Mouse (Mus musculus) liver, postnatal 0 days (tissue): ENCODE results near the gene Rnf224. TPM values are rescaled to one million over a fixed set of nuclear protein-coding genes. Genes with fewer than 3 reads are reported as not detected.

ENCODE experiments used
- ATAC-seq: fragments of 200-750 bp; cut with Nextera tagmentation; 2 replicates; pipeline ENCODE4 v1.8.0; 2017; ENCODE audit warnings: mild to moderate bottlenecking, moderate library complexity
- DNase-seq: peaks from one replicate; pipeline ENCODE4 v3.0.0-alpha.2; 2016
- H3K27ac ChIP-seq: fragments of 300-500 bp; sonication (generic); 2 replicates; pipeline ENCODE4 v1.5.1; 2014; ENCODE audit warnings: antibody characterized with exemption, moderate library complexity, mild to moderate bottlenecking, low read depth
- H3K27me3 ChIP-seq: fragments of 300-500 bp; sonication (generic); 2 replicates; pipeline ENCODE4 v1.6.1; 2014; ENCODE audit warnings: low read length, control low read depth, mixed read lengths; ENCODE audit not compliant: insufficient read depth
- H3K36me3 ChIP-seq: fragments of 300-500 bp; sonication (generic); replicated peaks from 2 replicates; pipeline ENCODE4 v1.6.1; 2014; ENCODE audit warnings: mild to moderate bottlenecking, control low read depth, low read length, moderate library complexity, mixed read lengths; ENCODE audit not compliant: insufficient read depth
- H3K4me1 ChIP-seq: fragments of 300-500 bp; sonication (generic); 2 replicates; pipeline ENCODE4 v1.6.1; 2014; ENCODE audit warnings: antibody characterized with exemption, mild to moderate bottlenecking, control low read depth; ENCODE audit not compliant: insufficient read depth
- H3K4me2 ChIP-seq: fragments of 300-500 bp; sonication (generic); 2 replicates; pipeline ENCODE4 v1.6.1; 2014; ENCODE audit warnings: low read depth, mild to moderate bottlenecking, low read length, moderate library complexity, mixed read lengths
- H3K4me3 ChIP-seq: fragments of 300-500 bp; sonication (generic); 2 replicates; pipeline ENCODE4 v1.5.1; 2014; ENCODE audit warnings: low read depth, low read length
- H3K9ac ChIP-seq: fragments of 300-500 bp; sonication (generic); replicated peaks from 2 replicates; pipeline ENCODE4 v1.6.1; 2014; ENCODE audit warnings: mild to moderate bottlenecking, moderate library complexity
- H3K9me3 ChIP-seq: fragments of 300-500 bp; sonication (generic); 2 replicates; pipeline ENCODE4 v1.6.1; 2016; ENCODE audit warnings: mild to moderate bottlenecking, control low read depth, low read length, mixed read lengths
- CTCF ChIP-seq: sonication (generic); IDR thresholded peaks from 2 replicates; pipeline ENCODE4 v1.5.1; 2016; ENCODE audit warnings: antibody characterized with exemption, low read depth
- EP300 ChIP-seq: IDR thresholded peaks from 2 replicates; pipeline ENCODE4 v1.6.1; 2016; ENCODE audit warnings: antibody characterized with exemption, low read depth, mild to moderate bottlenecking
- WGBS: fragments of 180-500 bp; shearing (Covaris S2); extraction: QIAGEN DNeasy Blood & Tissue Kit; methylation state at CpG from one replicate; pipeline ENCODE4 v1.1.7; 2014; ENCODE audit not compliant: insufficient replicate concordance; 5-methylcytosine and 5-hydroxymethylcytosine counted together
- polyA plus RNA-seq: library from polyadenylated mRNA; unstranded; fragments of >200 nt; fragmentation: Nextera tagmentation; extraction: Ambion mirVana; gene quantifications from 2 replicates; pipeline ENCODE4 v1.2.1, GENCODE M21; 2015

Rnf224 gene
- polyA plus RNA-seq: not detected in 2 replicates

DNA sequence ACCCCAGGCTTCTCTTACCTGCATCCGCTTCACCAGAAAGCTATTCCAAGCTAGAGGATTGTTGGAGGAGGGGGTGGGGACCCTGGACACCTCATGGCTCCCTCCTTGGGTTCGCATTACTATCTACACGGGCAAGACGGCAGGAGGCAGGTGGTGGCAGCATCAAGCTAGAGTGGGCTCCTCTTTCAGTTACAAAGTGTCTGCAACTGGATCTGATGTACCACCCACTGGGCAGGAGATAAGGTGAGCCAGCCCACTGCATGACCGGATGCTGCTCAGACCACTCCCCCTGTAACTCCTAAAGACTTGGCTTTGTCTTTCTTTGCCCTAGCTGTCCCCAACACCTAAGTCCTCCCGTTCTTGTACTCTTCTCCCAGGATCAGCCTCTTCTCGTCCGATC is at the start of gene Rnf224:
TSS of gene Rnf224 (minus strand) at position 174 of the 400 bp plus-strand sequence.
- DNase-seq (no peak), ATAC-seq (no peak)
- peaks cover 14% of the 10 kb centered on the region for H3K4me1 ChIP-seq
- H3K4me2 ChIP-seq: no peak within 1 kb of the TSS
- no peak within 1 kb of the TSS for H3K9ac ChIP-seq
- H3K27me3 ChIP-seq: peaks cover 8% of the 10 kb centered on the region
- WGBS: 39% methylated on average over 8 of the region's 8 CpGs
- TF ChIP-seq EP300 (no peak), CTCF (no peak)
- H3K36me3 ChIP-seq: no peaks in the 10 kb centered on the region
- no peak within 1 kb of the TSS for H3K27ac ChIP-seq
- H3K4me3 ChIP-seq: no peak within 1 kb of the TSS
- no peaks in the 10 kb centered on the region for H3K9me3 ChIP-seq

DNA sequence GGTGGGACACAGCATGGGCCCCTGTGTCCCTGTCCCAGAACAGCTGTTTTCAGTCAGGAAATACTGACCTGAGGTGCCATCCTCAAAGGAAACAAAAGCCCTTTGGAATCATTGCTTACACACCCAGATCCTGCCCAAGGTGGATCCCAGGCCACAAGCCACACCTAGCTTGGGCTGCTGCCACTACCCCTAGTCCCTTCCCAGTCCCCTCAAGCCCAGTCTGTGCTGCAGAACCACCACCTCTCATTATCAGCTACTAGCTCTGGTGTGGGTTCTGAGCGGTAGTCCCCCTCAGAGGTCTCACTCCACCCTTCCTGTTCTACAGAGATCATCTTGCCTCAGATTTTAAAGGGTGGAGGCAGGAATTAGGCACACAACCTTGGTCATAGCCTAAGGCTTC is 49.7 kb upstream of the Rnf224 start:
- TF ChIP-seq EP300 (no peak), CTCF (no peak)
- ATAC-seq (peak; percentile 64), DNase-seq (no peak)
- Histone ChIP-seq H3K9ac (no peak overlapping the region), H3K36me3 (peaks cover 21% of the 10 kb centered on the region), H3K9me3 (no peaks in the 10 kb centered on the region), H3K27ac (0 out of 2 replicates have a peak overlapping the region, but pooled peaks have one; percentile 5), H3K4me1 (peaks cover 4% of the 10 kb centered on the region; the same call in 1 of the 2 replicates), H3K27me3 (peaks cover 32% of the 10 kb centered on the region), H3K4me3 (no peak overlapping the region), H3K4me2 (no peak overlapping the region)
- 42% methylated on average over 1 of the region's 1 CpGs for WGBS

DNA sequence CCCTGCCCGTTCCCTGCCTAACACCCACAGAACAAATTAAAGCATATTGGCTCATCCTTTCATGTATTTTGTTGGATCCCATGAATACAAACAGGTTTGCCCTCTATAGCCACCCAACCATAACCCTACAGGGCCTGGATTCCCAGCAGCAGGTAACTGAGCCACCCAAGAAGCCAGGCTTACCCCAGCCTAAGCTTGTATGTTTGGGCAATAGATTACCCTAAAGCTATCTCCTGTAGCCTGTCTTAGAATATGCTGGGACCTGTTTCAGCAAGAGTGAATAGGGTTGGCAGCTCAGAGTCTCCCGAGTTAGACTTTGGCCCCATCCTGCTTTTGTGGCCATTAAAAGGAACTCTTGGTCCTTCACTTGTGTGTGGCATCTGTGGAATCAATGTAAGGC is 49.0 kb upstream of the Rnf224 start:
- H3K27ac ChIP-seq: no peak overlapping the region
- H3K36me3 ChIP-seq: peaks cover 28% of the 10 kb centered on the region
- H3K4me1 ChIP-seq: peaks cover 4% of the 10 kb centered on the region; the same call in 1 of the 2 replicates
- H3K4me2 ChIP-seq: no peak overlapping the region
- 81% methylated on average over 2 of the region's 2 CpGs for WGBS
- no peak for TF ChIP-seq CTCF
- TF ChIP-seq EP300: no peak
- H3K9me3 ChIP-seq: no peaks in the 10 kb centered on the region
- DNase-seq (no peak), ATAC-seq (no peak)
- no peak overlapping the region for H3K4me3 ChIP-seq
- peaks cover 25% of the 10 kb centered on the region for H3K27me3 ChIP-seq
- H3K9ac ChIP-seq: no peak overlapping the region

DNA sequence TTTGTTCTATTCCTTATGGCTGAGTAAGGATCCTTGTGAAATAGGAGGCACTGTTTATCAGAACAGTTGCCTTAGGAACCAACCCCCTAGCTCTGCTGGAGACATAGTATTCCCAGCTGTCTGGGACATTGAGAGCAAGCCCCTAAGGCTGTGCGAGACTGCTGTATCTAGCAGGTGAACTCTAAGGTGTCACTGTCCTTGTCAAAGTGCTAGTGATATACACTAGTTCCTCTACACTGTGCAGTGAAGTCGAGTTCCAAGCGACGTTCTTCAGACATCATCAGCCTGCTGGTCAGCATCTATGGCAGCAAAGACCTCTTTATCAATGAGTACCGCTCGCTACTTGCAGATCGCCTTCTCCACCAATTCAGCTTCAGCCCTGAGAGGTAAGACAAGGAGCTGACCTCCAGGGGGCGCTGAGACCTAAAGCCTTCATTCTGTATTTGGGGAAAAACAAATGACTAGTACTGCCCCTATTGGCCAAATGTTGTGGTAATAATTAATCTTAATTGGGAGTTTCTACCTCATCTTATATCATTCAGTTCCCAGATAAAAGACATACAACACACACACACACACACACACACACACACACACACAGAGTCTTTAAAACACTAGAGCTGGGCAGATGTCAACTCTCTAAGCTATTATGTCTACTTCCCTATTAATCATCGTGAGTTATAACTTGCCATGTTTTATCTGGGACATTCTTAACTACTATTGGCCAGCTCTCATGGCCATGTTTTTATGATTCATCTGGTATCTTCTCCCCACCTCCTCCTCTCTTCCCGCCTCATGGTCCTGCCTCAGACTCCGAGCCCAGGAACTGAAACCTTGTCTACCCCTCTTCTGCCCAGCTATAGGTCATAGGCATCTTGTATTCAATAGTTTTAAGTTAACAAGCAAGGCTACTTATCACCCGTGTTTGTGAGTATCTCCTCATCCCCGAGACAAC is 42.6 kb upstream of the Rnf224 start:
- Histone ChIP-seq H3K4me3 (no peak overlapping the region), H3K4me2 (no peak overlapping the region), H3K9me3 (no peaks in the 10 kb centered on the region), H3K27me3 (no peaks in the 10 kb centered on the region), H3K4me1 (no peaks in the 10 kb centered on the region), H3K9ac (no peak overlapping the region), H3K36me3 (peaks cover 63% of the 10 kb centered on the region), H3K27ac (no peak overlapping the region)
- WGBS: 61% methylated on average over 13 of the region's 13 CpGs
- peak; percentile 92 for TF ChIP-seq CTCF
- no peak for TF ChIP-seq EP300
- DNase-seq (peak; percentile 90), ATAC-seq (peak; percentile 75)

DNA sequence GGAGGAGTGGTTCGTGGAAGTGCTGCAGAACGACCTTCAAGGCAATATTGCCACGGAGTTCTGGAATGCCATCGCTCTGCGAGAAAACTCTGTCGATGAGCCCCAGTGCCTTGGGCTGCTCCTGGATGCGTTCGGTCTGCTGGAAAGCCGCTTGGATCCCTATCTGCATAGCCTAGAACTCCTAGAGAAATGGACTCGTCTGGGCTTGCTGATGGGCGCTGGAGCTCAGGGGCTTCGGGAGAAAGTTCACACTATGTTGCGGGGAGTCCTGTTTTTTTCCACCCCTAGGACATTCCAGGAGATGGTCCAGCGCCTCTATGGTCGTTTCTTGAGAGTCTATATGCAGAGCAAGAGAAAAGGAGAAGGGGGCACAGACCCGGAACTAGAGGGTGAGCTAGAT is 36.4 kb upstream of the Rnf224 start:
- H3K9ac ChIP-seq: peak overlapping the region; percentile 89
- ATAC-seq (no peak), DNase-seq (no peak)
- no peaks in the 10 kb centered on the region for H3K27me3 ChIP-seq
- no peaks in the 10 kb centered on the region for H3K9me3 ChIP-seq
- H3K4me1 ChIP-seq: peaks cover 22% of the 10 kb centered on the region
- WGBS: 32% methylated on average over 16 of the region's 16 CpGs
- H3K27ac ChIP-seq: peak overlapping the region; percentile 52; the same call in 1 of the 2 replicates
- TF ChIP-seq EP300: no peak
- TF ChIP-seq CTCF: no peak
- peaks cover 50% of the 10 kb centered on the region for H3K36me3 ChIP-seq
- peak overlapping the region; percentile 94 for H3K4me2 ChIP-seq
- peak overlapping the region; percentile 87 for H3K4me3 ChIP-seq

DNA sequence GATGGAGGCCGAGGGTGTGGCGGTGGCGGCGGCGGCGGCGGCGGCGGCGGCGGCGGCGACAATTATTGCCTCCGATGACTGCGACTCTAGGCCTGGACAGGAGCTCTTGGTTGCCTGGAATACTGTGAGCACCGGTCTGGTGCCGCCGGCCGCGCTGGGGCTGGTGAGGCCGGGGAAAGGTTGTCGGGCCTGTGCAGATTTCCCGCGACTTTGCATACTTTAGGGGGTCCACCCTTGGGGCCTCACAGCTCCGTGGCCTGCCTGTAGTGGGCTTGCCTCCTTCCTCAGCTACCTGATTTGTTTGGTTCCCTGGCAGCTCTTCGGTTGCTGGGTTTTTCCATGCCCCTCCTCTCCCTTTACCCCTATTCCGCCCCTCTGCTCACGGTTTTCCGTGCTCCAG is 35.9 kb upstream of the Rnf224 start:
- ATAC-seq (peak; percentile 37), DNase-seq (no peak)
- no peak for TF ChIP-seq EP300
- no peak for TF ChIP-seq CTCF
- Histone ChIP-seq H3K4me2 (peak overlapping the region; percentile 94), H3K4me1 (peaks cover 27% of the 10 kb centered on the region), H3K27me3 (no peaks in the 10 kb centered on the region), H3K27ac (peak overlapping the region; percentile 52), H3K4me3 (peak overlapping the region; percentile 87), H3K36me3 (peaks cover 47% of the 10 kb centered on the region), H3K9me3 (no peaks in the 10 kb centered on the region), H3K9ac (peak overlapping the region; percentile 89)
- WGBS: under 1% methylated on average over 29 of the region's 29 CpGs
